Mouse (Mus musculus): ENCODE results near the gene Popdc3. TPM values are rescaled to one million over a fixed set of nuclear protein-coding genes. Genes with fewer than 3 reads are reported as not detected.

The Popdc3 gene
- polyA plus RNA-seq, 1 experiment from 2014 or later = 46.9 TPM

DNA sequence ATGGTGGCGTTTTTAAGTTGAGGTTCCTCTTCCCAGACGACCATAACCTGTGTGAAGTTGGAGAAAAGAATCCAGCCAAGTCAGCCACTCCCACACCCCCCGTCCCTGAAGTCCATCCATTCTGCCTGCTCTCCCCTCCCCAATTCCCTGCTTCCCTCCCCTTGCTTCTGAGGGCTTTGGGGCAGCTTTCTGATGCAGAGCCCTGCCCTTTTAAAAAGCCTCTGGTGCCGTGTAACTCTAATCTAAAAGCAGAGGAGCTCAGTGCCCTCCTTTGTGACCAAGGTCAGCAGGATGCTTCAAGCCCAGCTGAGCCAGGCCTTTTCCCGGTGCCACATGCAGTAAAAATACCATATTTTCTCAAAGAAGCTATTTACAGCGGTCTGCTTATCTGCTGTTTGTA is 31.1 kb upstream of the Popdc3 start:
- H3K4me2 ChIP-seq (ENCODE audit: low read depth, low read length) = no peak overlapping the region
- peak overlapping the region; percentile 28 for H3K9ac ChIP-seq (ENCODE audit: low read length)
- H3K36me3 ChIP-seq (ENCODE audit: control insufficient read depth, insufficient read depth) = peaks cover 12% of the 10 kb centered on the region
- H3K4me3 ChIP-seq (ENCODE audit: low read length) = no peak overlapping the region
- peak overlapping the region; percentile 66 for H3K27ac ChIP-seq (ENCODE audit: low read length)
- H3K9me3 ChIP-seq (replicated peaks; ENCODE audit: control insufficient read depth, low read length) = no peaks in the 10 kb centered on the region
- WGBS = 23% methylated on average over 6 of the region's 6 CpGs
- peaks cover 40% of the 10 kb centered on the region for H3K4me1 ChIP-seq (ENCODE audit: control insufficient read depth, insufficient read depth, low read length)
- H3K27me3 ChIP-seq (ENCODE audit: control insufficient read depth, insufficient read depth, low read length) = no peaks in the 10 kb centered on the region
- ATAC-seq (replicated peaks; ENCODE audit: extremely low read depth, insufficient read depth, low FRiP score) = no peak; the same call in 1 of the 2 replicates

DNA sequence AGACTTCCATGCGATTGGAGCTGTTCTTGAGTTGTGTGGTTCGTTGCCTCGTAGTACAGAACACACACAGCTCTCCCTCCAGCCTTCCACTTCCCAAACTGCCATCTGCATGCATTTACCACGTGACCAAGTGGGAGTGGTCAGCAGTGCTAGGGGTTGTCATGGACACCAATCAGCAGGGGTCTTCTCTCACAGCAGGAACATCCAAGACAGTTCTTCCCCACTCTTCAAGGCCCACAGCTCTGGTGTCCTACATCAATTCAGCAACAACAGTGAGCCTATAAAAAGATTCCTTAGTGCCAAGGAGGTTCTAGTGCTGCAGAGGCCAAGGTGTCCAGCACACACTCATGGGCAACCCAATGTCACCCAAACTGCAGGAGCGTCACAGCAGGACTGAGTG is 26.8 kb upstream of the Popdc3 start:
- Histone ChIP-seq H3K4me3 (ENCODE audit: low read length) (no peak overlapping the region), H3K27ac (ENCODE audit: low read length) (no peak overlapping the region), H3K9me3 (replicated peaks; ENCODE audit: control insufficient read depth, low read length) (no peaks in the 10 kb centered on the region), H3K4me1 (ENCODE audit: control insufficient read depth, insufficient read depth, low read length) (peaks cover 19% of the 10 kb centered on the region), H3K36me3 (ENCODE audit: control insufficient read depth, insufficient read depth) (peaks cover 29% of the 10 kb centered on the region), H3K27me3 (ENCODE audit: control insufficient read depth, insufficient read depth, low read length) (no peaks in the 10 kb centered on the region), H3K9ac (ENCODE audit: low read length) (no peak overlapping the region), H3K4me2 (ENCODE audit: low read depth, low read length) (no peak overlapping the region)
- ATAC-seq (replicated peaks; ENCODE audit: extremely low read depth, insufficient read depth, low FRiP score) = no peak
- 76% methylated on average over 5 of the region's 5 CpGs for WGBS

- ATAC-seq (replicated peaks; ENCODE audit: extremely low read depth, insufficient read depth, low FRiP score) = no peak
- peaks cover 29% of the 10 kb centered on the region for H3K36me3 ChIP-seq (ENCODE audit: control insufficient read depth, insufficient read depth)
- 92% methylated on average over 12 of the region's 12 CpGs for WGBS
Observed at GRCm38 (mm10) chr10:45151771-45152692, 25.9 kb upstream of the Popdc3 start.

GRCm38 (mm10) chr10:45154557-45155060 is 23.3 kb upstream of the Popdc3 start:
- Histone ChIP-seq H3K4me1 (ENCODE audit: control insufficient read depth, insufficient read depth, low read length) (peaks cover 6% of the 10 kb centered on the region; the same call in 1 of the 2 replicates), H3K36me3 (ENCODE audit: control insufficient read depth, insufficient read depth) (peaks cover 37% of the 10 kb centered on the region), H3K9me3 (replicated peaks; ENCODE audit: control insufficient read depth, low read length) (no peaks in the 10 kb centered on the region), H3K4me2 (ENCODE audit: low read depth, low read length) (no peak overlapping the region), H3K27me3 (ENCODE audit: control insufficient read depth, insufficient read depth, low read length) (no peaks in the 10 kb centered on the region), H3K4me3 (ENCODE audit: low read length) (no peak overlapping the region), H3K27ac (ENCODE audit: low read length) (no peak overlapping the region), H3K9ac (ENCODE audit: low read length) (no peak overlapping the region)
- ATAC-seq (replicated peaks; ENCODE audit: extremely low read depth, insufficient read depth, low FRiP score) = peak; percentile 37; the same call in 1 of the 2 replicates
- WGBS = 60% methylated on average over 14 of the region's 14 CpGs

More at GRCm38 (mm10) chr10:45151771-45152692, 25.9 kb upstream of the Popdc3 start:
- Histone ChIP-seq H3K9ac (ENCODE audit: low read length) (no peak overlapping the region), H3K4me3 (ENCODE audit: low read length) (no peak overlapping the region), H3K27ac (ENCODE audit: low read length) (no peak overlapping the region), H3K9me3 (replicated peaks; ENCODE audit: control insufficient read depth, low read length) (no peaks in the 10 kb centered on the region), H3K27me3 (ENCODE audit: control insufficient read depth, insufficient read depth, low read length) (no peaks in the 10 kb centered on the region), H3K4me1 (ENCODE audit: control insufficient read depth, insufficient read depth, low read length) (peaks cover 10% of the 10 kb centered on the region), H3K4me2 (ENCODE audit: low read depth, low read length) (no peak overlapping the region)

DNA sequence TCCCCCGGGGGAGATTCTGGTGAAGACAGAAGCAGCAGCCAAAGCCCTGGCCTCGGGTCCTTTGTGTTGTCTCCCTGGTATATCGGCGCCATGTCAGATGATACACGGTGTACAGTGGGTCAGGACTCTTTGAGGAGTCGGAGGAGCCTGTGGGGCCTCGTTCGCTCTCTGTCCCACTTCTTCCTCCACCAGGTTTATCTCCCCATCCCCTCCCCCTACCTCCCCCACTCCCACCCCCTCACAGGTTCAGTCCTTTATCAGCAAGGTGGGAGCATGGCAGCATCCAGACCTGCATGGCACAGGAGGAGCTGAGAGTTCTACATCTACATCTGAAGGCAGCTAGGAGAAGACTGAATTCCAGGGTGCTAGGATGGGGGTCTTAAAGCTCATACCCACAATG is 12.0 kb upstream of the Popdc3 start:
- H3K9me3 ChIP-seq (replicated peaks; ENCODE audit: control insufficient read depth, low read length) = no peaks in the 10 kb centered on the region
- WGBS = 83% methylated on average over 8 of the region's 8 CpGs
- H3K9ac ChIP-seq (ENCODE audit: low read length) = no peak overlapping the region
- no peaks in the 10 kb centered on the region; the same call in 1 of the 2 replicates for H3K36me3 ChIP-seq (ENCODE audit: control insufficient read depth, insufficient read depth)
- no peak overlapping the region for H3K4me2 ChIP-seq (ENCODE audit: low read depth, low read length)
- no peak overlapping the region for H3K4me3 ChIP-seq (ENCODE audit: low read length)
- H3K27ac ChIP-seq (ENCODE audit: low read length) = no peak overlapping the region
- H3K4me1 ChIP-seq (ENCODE audit: control insufficient read depth, insufficient read depth, low read length) = no peaks in the 10 kb centered on the region
- no peak for ATAC-seq (replicated peaks; ENCODE audit: extremely low read depth, insufficient read depth, low FRiP score)
- H3K27me3 ChIP-seq (ENCODE audit: control insufficient read depth, insufficient read depth, low read length) = no peaks in the 10 kb centered on the region

- Histone ChIP-seq H3K9ac (ENCODE audit: low read length) (no peak overlapping the region), H3K27me3 (ENCODE audit: control insufficient read depth, insufficient read depth, low read length) (no peaks in the 10 kb centered on the region), H3K4me1 (ENCODE audit: control insufficient read depth, insufficient read depth, low read length) (no peaks in the 10 kb centered on the region), H3K36me3 (ENCODE audit: control insufficient read depth, insufficient read depth) (no peaks in the 10 kb centered on the region), H3K9me3 (replicated peaks; ENCODE audit: control insufficient read depth, low read length) (peaks cover 4% of the 10 kb centered on the region), H3K4me2 (ENCODE audit: low read depth, low read length) (no peak overlapping the region), H3K27ac (ENCODE audit: low read length) (no peak overlapping the region), H3K4me3 (ENCODE audit: low read length) (no peak overlapping the region)
- no peak for ATAC-seq (replicated peaks; ENCODE audit: extremely low read depth, insufficient read depth, low FRiP score)
- WGBS = 55% methylated on average over 8 of the region's 8 CpGs
Observed at GRCm38 (mm10) chr10:45173927-45174326, 4.0 kb upstream of the Popdc3 start.

GRCm38 (mm10) chr10:45174345-45174744 is 3.6 kb upstream of the Popdc3 start:
- Histone ChIP-seq H3K4me2 (ENCODE audit: low read depth, low read length) (no peak overlapping the region), H3K4me3 (ENCODE audit: low read length) (no peak overlapping the region), H3K27me3 (ENCODE audit: control insufficient read depth, insufficient read depth, low read length) (no peaks in the 10 kb centered on the region), H3K9me3 (replicated peaks; ENCODE audit: control insufficient read depth, low read length) (peaks cover 4% of the 10 kb centered on the region), H3K9ac (ENCODE audit: low read length) (no peak overlapping the region), H3K27ac (ENCODE audit: low read length) (no peak overlapping the region), H3K4me1 (ENCODE audit: control insufficient read depth, insufficient read depth, low read length) (no peaks in the 10 kb centered on the region), H3K36me3 (ENCODE audit: control insufficient read depth, insufficient read depth) (no peaks in the 10 kb centered on the region)
- ATAC-seq (replicated peaks; ENCODE audit: extremely low read depth, insufficient read depth, low FRiP score) = no peak
- 86% methylated on average over 3 of the region's 3 CpGs for WGBS

DNA sequence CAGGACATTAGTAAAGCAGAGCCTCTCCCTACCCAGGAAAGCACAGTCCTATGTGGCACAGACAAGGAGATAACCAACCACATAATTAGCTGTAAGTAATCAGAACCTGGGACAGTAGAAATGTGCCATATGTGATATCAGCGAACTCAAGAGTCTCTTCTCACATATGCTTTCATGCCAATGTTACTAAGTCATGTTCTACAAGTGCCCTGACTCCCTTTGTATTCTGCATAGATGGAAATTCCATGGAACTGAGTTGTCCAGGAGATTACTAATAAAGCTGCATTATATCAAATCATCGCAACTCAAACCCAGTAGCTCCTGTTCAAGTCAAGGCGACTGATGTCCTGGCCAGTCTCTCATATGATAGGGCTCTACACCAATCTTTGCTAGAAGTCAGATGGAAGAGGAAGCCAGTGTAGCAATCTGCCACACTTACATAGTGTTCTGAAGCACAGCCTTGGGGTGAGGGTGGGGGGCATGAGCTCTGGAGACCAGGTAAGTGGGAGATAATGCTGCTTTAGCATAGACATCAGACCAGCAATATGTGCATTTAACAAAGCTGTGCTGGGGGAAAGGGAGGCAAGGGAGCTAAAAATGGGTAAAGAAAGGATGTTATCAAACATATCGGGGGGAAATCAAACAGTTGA is 2.9 kb downstream of the Popdc3 start:
- WGBS = 27% methylated on average over 4 of the region's 4 CpGs
- H3K4me1 ChIP-seq (ENCODE audit: control insufficient read depth, insufficient read depth, low read length) = peaks cover 18% of the 10 kb centered on the region
- peak; percentile 79 for ATAC-seq (replicated peaks; ENCODE audit: extremely low read depth, insufficient read depth, low FRiP score)
- H3K4me2 ChIP-seq (ENCODE audit: low read depth, low read length) = peak overlapping the region; percentile 18
- H3K9me3 ChIP-seq (replicated peaks; ENCODE audit: control insufficient read depth, low read length) = no peaks in the 10 kb centered on the region
- no peak overlapping the region for H3K4me3 ChIP-seq (ENCODE audit: low read length)
- H3K36me3 ChIP-seq (ENCODE audit: control insufficient read depth, insufficient read depth) = no peaks in the 10 kb centered on the region
- H3K9ac ChIP-seq (ENCODE audit: low read length) = no peak overlapping the region
- H3K27ac ChIP-seq (ENCODE audit: low read length) = peak overlapping the region; percentile 95
- no peaks in the 10 kb centered on the region for H3K27me3 ChIP-seq (ENCODE audit: control insufficient read depth, insufficient read depth, low read length)

DNA sequence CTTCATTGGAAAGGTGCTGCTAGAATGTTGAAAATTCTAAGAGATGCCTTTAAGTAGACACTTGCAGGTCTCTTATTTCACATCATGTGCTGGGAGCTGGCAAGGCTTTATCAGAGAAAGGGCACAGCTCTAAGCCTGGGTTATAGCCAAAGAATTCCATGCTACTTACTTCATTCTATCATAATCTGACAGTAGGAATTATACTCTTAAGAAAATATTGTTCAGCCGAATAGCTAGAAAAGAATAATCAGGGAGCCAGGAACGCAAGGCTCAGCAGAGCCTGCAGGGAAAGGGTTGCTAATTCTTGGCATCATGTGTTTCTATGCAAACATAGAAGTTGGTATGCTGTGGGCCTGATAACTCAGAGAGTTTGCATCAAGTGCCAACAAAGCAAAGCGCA is 3.4 kb downstream of the Popdc3 start:
- peak; percentile 90 for ATAC-seq (replicated peaks; ENCODE audit: extremely low read depth, insufficient read depth, low FRiP score)
- H3K4me1 ChIP-seq (ENCODE audit: control insufficient read depth, insufficient read depth, low read length) = peaks cover 18% of the 10 kb centered on the region
- 26% methylated on average over 3 of the region's 3 CpGs for WGBS
- no peak overlapping the region for H3K9ac ChIP-seq (ENCODE audit: low read length)
- peak overlapping the region; percentile 18 for H3K4me2 ChIP-seq (ENCODE audit: low read depth, low read length)
- no peaks in the 10 kb centered on the region for H3K9me3 ChIP-seq (replicated peaks; ENCODE audit: control insufficient read depth, low read length)
- H3K27me3 ChIP-seq (ENCODE audit: control insufficient read depth, insufficient read depth, low read length) = no peaks in the 10 kb centered on the region
- no peaks in the 10 kb centered on the region for H3K36me3 ChIP-seq (ENCODE audit: control insufficient read depth, insufficient read depth)
- peak overlapping the region; percentile 95 for H3K27ac ChIP-seq (ENCODE audit: low read length)
- H3K4me3 ChIP-seq (ENCODE audit: low read length) = no peak overlapping the region
